Mouse (Mus musculus) forebrain, embryonic 15.5 days (tissue): ENCODE data around the gene Creg2. TPM values are rescaled to one million over a fixed set of nuclear protein-coding genes. Genes with fewer than 3 reads are reported as not detected.
"Not testable (repeated sequence)": the region's sequence is repeated elsewhere in the genome, so short reads cannot be mapped to it uniquely, and the experiment has no call there.

Source experiments
- ATAC-seq: fragments of 200-750 bp; cut with Nextera tagmentation; replicated peaks from 2 replicates; pipeline ENCODE4 v1.8.0; 2017; ENCODE audit warnings: mild to moderate bottlenecking, moderate TSS enrichment, moderate library complexity
- H3K27ac ChIP-seq: fragments of 300-500 bp; sonication (generic); replicated peaks from 2 replicates; pipeline ENCODE4 v1.5.1; 2015; ENCODE audit warnings: mild to moderate bottlenecking, inconsistent platforms
- H3K27me3 ChIP-seq: fragments of 300-500 bp; sonication (generic); 2 replicates; pipeline ENCODE4 v1.6.1; 2015; ENCODE audit warnings: inconsistent platforms
- H3K36me3 ChIP-seq: fragments of 300-500 bp; sonication (generic); 2 replicates; pipeline ENCODE4 v1.6.1; 2015; ENCODE audit warnings: mild to moderate bottlenecking, inconsistent platforms
- H3K4me1 ChIP-seq: fragments of 300-500 bp; sonication (generic); 2 replicates; pipeline ENCODE4 v1.6.1; 2015; ENCODE audit warnings: inconsistent platforms
- H3K4me2 ChIP-seq: fragments of 300-500 bp; sonication (generic); replicated peaks from 2 replicates; pipeline ENCODE4 v1.6.1; 2015; ENCODE audit warnings: mild to moderate bottlenecking, inconsistent platforms
- H3K4me3 ChIP-seq: fragments of 300-500 bp; sonication (generic); 2 replicates; pipeline ENCODE4 v1.5.1; 2015; ENCODE audit warnings: mild to moderate bottlenecking, inconsistent platforms
- H3K9ac ChIP-seq: fragments of 300-500 bp; sonication (generic); replicated peaks from 2 replicates; pipeline ENCODE4 v1.6.1; 2015; ENCODE audit warnings: mild to moderate bottlenecking, inconsistent platforms
- H3K9me3 ChIP-seq: fragments of 300-500 bp; sonication (generic); 2 replicates; pipeline ENCODE4 v1.6.1; 2016; ENCODE audit warnings: inconsistent platforms
- WGBS: fragments of 180-500 bp; shearing (Covaris S2); methylation state at CpG from one replicate; pipeline ENCODE4 v1.1.7; 2015; ENCODE audit warnings: mixed read lengths; 5-methylcytosine and 5-hydroxymethylcytosine counted together
- polyA plus RNA-seq: library from polyadenylated mRNA; unstranded; fragments of >200 nt; fragmentation: Nextera tagmentation; extraction: Ambion mirVana; gene quantifications from 2 replicates; pipeline ENCODE4 v1.2.1, GENCODE M21; 2015

Gene Creg2
- polyA plus RNA-seq, 1 experiment from 2014 or later, result 1.5 TPM

GRCm38 (mm10) chr1:39676221-39676876 is 25.1 kb upstream of the Creg2 start:
- H3K9me3 ChIP-seq, result no peaks in the 10 kb centered on the region
- 92% methylated on average over 5 of the region's 5 CpGs for WGBS
- no peak for ATAC-seq

GRCm38 (mm10) chr1:39672362-39673105 is 21.3 kb upstream of the Creg2 start:
- H3K4me2 ChIP-seq, result no peak overlapping the region
- H3K4me1 ChIP-seq, result no peaks in the 10 kb centered on the region
- WGBS, result 77% methylated on average over 9 of the region's 9 CpGs

More at GRCm38 (mm10) chr1:39676221-39676876, 25.1 kb upstream of the Creg2 start:
- Histone ChIP-seq H3K36me3 (no peaks in the 10 kb centered on the region), H3K4me3 (no peak overlapping the region), H3K27me3 (no peaks in the 10 kb centered on the region), H3K9ac (no peak overlapping the region), H3K4me1 (no peaks in the 10 kb centered on the region), H3K27ac (no peak overlapping the region), H3K4me2 (no peak overlapping the region)

DNA sequence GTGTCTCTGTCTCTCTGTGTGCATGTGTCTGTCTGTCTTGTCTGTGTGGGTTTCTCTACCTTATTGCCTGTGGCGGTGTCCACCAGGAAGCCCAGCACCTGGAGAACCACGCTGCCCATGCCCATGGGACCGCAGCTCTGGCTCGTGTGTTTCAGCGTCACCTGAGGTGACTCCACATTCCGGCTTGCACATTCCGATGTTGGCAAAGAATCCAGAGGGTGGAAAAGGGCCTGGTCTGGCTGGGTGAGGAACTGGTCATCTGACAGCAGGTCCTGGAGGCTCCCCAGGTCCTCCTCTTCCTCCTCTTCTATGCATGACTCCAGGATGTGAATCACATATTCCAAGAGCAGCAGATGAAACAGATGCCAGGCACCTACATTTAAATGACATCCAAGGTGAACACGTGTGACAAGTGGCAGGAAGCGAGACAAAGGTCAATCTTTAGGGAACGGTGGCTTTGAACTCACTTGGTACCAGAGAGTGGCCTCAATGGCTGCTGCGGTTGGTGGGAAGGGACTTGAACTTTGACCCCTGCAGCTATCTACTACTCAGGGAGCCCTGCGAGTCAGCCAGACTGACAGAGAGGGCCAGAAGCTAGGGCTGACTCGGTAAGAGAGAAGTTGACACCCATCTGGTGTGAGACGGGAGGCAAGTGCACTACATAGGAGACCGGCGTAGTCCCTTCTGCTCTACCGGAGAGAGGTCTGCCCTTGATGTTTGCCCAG is 19.1 kb upstream of the Creg2 start:
- 93% methylated on average over 17 of the region's 17 CpGs for WGBS
- Histone ChIP-seq H3K9me3 (no peaks in the 10 kb centered on the region), H3K9ac (no peak overlapping the region), H3K36me3 (no peaks in the 10 kb centered on the region), H3K4me1 (0 out of 2 replicates have a peak, but pooled peaks cover 3% of the 10 kb centered on the region), H3K27me3 (no peaks in the 10 kb centered on the region), H3K27ac (no peak overlapping the region), H3K4me2 (no peak overlapping the region), H3K4me3 (no peak overlapping the region)
- no peak for ATAC-seq

More at GRCm38 (mm10) chr1:39672362-39673105, 21.3 kb upstream of the Creg2 start:
- no peak for ATAC-seq
- Histone ChIP-seq H3K27ac (no peak overlapping the region), H3K27me3 (no peaks in the 10 kb centered on the region), H3K9ac (no peak overlapping the region), H3K4me3 (no peak overlapping the region), H3K36me3 (no peaks in the 10 kb centered on the region), H3K9me3 (no peaks in the 10 kb centered on the region)

- 45% methylated on average over 12 of the region's 12 CpGs for WGBS
Measured at GRCm38 (mm10) chr1:39666751-39667252, 15.5 kb upstream of the Creg2 start.

DNA sequence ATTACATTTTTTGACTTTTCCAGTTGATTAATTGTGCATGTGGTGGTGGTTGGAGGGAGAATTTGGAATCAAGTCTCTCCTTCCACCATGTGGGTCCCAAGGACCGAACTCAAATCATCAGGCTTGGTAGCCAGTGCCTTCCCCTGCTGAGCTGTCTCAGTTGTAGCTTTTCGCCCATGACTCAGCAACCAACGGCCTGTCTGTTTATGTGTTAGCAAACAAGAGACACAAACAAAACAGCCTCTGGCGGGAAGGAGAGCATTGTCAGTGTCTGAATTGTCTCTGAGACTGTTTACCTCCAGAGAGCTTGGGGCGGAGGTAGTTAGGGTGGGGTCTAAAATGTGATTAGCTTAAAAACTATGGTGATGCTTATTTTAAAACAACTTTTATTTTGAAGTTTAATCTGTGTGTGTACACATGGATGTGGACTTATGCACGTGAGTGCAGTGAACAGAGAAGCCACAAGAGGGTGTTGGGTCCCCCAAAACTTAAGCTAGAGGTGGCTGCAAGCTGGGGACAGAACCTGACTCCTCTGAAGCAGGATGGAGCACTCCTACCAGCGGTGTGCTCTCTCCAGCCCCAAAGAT is 12.9 kb upstream of the Creg2 start:
- 88% methylated on average over 7 of the region's 7 CpGs for WGBS
- Histone ChIP-seq H3K4me1 (0 out of 2 replicates have a peak, but pooled peaks cover 3% of the 10 kb centered on the region), H3K27me3 (no peaks in the 10 kb centered on the region), H3K36me3 (no peaks in the 10 kb centered on the region), H3K9me3 (no peaks in the 10 kb centered on the region), H3K9ac (no peak overlapping the region), H3K27ac (no peak overlapping the region), H3K4me3 (no peak overlapping the region), H3K4me2 (no peak overlapping the region)
- no peak for ATAC-seq

More at GRCm38 (mm10) chr1:39666751-39667252, 15.5 kb upstream of the Creg2 start:
- ATAC-seq, result peak; percentile 38; the same call in 1 of the 2 replicates
- Histone ChIP-seq H3K4me2 (no peak overlapping the region), H3K9ac (no peak overlapping the region), H3K9me3 (no peaks in the 10 kb centered on the region), H3K4me1 (0 out of 2 replicates have a peak, but pooled peaks cover 3% of the 10 kb centered on the region), H3K36me3 (no peaks in the 10 kb centered on the region), H3K27ac (no peak overlapping the region), H3K27me3 (no peaks in the 10 kb centered on the region), H3K4me3 (no peak overlapping the region)

GRCm38 (mm10) chr1:39663050-39663449 is 11.8 kb upstream of the Creg2 start:
- ATAC-seq, result no peak

DNA sequence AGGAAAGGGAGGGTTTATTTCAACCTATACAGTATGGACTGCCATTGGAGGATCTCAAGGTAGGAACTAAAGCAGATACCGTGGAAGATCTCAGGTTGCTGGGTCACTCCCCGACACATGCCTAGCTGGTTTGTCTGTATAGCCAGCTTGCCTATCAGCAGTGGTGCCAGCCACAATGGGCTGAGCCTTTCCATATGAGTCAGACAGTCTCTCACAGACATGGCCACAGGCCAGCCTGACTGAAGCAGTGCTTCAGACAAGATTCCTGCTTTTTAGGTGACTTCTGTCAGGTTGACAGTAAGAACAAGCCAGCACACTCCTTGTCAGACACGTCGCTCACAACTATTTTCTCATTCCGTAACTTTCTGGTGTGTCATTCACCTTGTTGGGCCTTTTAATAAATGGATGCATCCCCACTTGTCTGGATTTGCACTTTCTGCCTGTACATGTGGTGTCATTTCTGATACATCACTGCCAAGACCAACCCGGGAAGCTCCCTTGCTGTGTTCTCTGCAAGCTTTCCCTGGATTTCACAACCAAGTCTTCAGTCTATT is 5.8 kb upstream of the Creg2 start:
- Histone ChIP-seq H3K27ac (no peak overlapping the region), H3K4me1 (no peaks in the 10 kb centered on the region), H3K4me2 (no peak overlapping the region), H3K9ac (no peak overlapping the region), H3K9me3 (no peaks in the 10 kb centered on the region; the same call in 1 of the 2 replicates), H3K27me3 (peaks cover under 1% of the 10 kb centered on the region; the same call in 1 of the 2 replicates), H3K36me3 (no peaks in the 10 kb centered on the region), H3K4me3 (no peak overlapping the region)
- 89% methylated on average over 6 of the region's 6 CpGs for WGBS
- ATAC-seq, result no peak

More at GRCm38 (mm10) chr1:39663050-39663449, 11.8 kb upstream of the Creg2 start:
- no peak overlapping the region for H3K4me3 ChIP-seq
- no peaks in the 10 kb centered on the region for H3K27me3 ChIP-seq
- WGBS, result 87% methylated on average over 4 of the region's 4 CpGs
- H3K9me3 ChIP-seq, result no peaks in the 10 kb centered on the region; the same call in 1 of the 2 replicates
- H3K36me3 ChIP-seq, result no peaks in the 10 kb centered on the region
- no peak overlapping the region for H3K27ac ChIP-seq
- no peak overlapping the region for H3K9ac ChIP-seq
- no peak overlapping the region for H3K4me2 ChIP-seq
- H3K4me1 ChIP-seq, result 0 out of 2 replicates have a peak, but pooled peaks cover 3% of the 10 kb centered on the region

- WGBS, result 90% methylated on average over 18 of the region's 18 CpGs
- H3K4me3 ChIP-seq, H3K27ac ChIP-seq, H3K36me3 ChIP-seq, ATAC-seq, H3K9ac ChIP-seq, H3K4me2 ChIP-seq, H3K9me3 ChIP-seq: not testable (repeated sequence)
- Histone ChIP-seq H3K4me1 (peaks cover 14% of the 10 kb centered on the region), H3K27me3 (peaks cover 16% of the 10 kb centered on the region)
Measured at GRCm38 (mm10) chr1:39654901-39655300, 3.6 kb upstream of the Creg2 start.

- Histone ChIP-seq H3K36me3 (no peaks in the 10 kb centered on the region), H3K4me3 (no peak overlapping the region), H3K9ac (no peak overlapping the region), H3K4me2 (no peak overlapping the region), H3K9me3 (no peaks in the 10 kb centered on the region), H3K27me3 (peaks cover 16% of the 10 kb centered on the region), H3K4me1 (peaks cover 17% of the 10 kb centered on the region), H3K27ac (no peak overlapping the region)
- no peak for ATAC-seq
- WGBS, result 89% methylated on average over 4 of the region's 4 CpGs
Measured at GRCm38 (mm10) chr1:39653028-39653427, 1.8 kb upstream of the Creg2 start.

- peaks cover 26% of the 10 kb centered on the region for H3K4me1 ChIP-seq
- under 1% methylated on average over 73 of the region's 73 CpGs for WGBS
- H3K36me3 ChIP-seq, result no peaks in the 10 kb centered on the region
- H3K4me2 ChIP-seq, result peak overlapping the region; percentile 100
- H3K27me3 ChIP-seq, result peaks cover 16% of the 10 kb centered on the region
- H3K9ac ChIP-seq, result peak overlapping the region; percentile 70
- ATAC-seq, result peak; percentile 82
- H3K4me3 ChIP-seq, result peak overlapping the region; percentile 72
- no peaks in the 10 kb centered on the region for H3K9me3 ChIP-seq
- 0 out of 2 replicates have a peak overlapping the region, but pooled peaks have one; percentile 15 for H3K27ac ChIP-seq
Measured at GRCm38 (mm10) chr1:39650435-39651240, 636 bp downstream of the Creg2 start.
